Mouse (Mus musculus): Measurements from ENCODE around the gene Olfml2a. TPM values are rescaled to one million over a fixed set of nuclear protein-coding genes. Genes with fewer than 3 reads are reported as not detected.

Olfml2a gene
- polyA plus RNA-seq, 1 experiment from 2014 or later: 6.7 TPM

GRCm38 (mm10) chr2:38992452-38992851 is 60.7 kb downstream of the Olfml2a start:
- Histone ChIP-seq H3K27me3 (no peaks in the 10 kb centered on the region), H3K9ac (peak overlapping the region; percentile 4; the same call in 1 of the 2 replicates), H3K9me3 (no peaks in the 10 kb centered on the region), H3K4me3 (no peak overlapping the region), H3K27ac (no peak overlapping the region), H3K4me2 (replicated peaks) (no peak overlapping the region), H3K36me3 (no peaks in the 10 kb centered on the region), H3K4me1 (peaks cover 7% of the 10 kb centered on the region)
- WGBS: 48% methylated on average over 4 of the region's 4 CpGs
- no peak for ATAC-seq (ENCODE audit: low FRiP score, low read depth)

- H3K36me3 ChIP-seq: peaks cover 34% of the 10 kb centered on the region
- H3K9me3 ChIP-seq: no peaks in the 10 kb centered on the region
- peak within 1 kb of the TSS; percentile 46 for H3K4me3 ChIP-seq
- peaks cover 8% of the 10 kb centered on the region for H3K4me1 ChIP-seq
- H3K9ac ChIP-seq: peak within 1 kb of the TSS; percentile 65
- H3K27ac ChIP-seq: no peak within 1 kb of the TSS; the same call in 1 of the 2 replicates
- H3K27me3 ChIP-seq: no peaks in the 10 kb centered on the region
- peak; percentile 93 for ATAC-seq (ENCODE audit: low FRiP score, low read depth)
- WGBS: 15% methylated on average over 33 of the region's 33 CpGs
- H3K4me2 ChIP-seq (replicated peaks): peak within 1 kb of the TSS; percentile 64
Measured at GRCm38 (mm10) chr2:38997386-38998374, 65.9 kb downstream of the Olfml2a start, which contains the start of gene Wdr38. TSS of gene Wdr38 (plus strand) at chr2:38997476.

GRCm38 (mm10) chr2:38999381-38999780 is 67.6 kb downstream of the Olfml2a start:
- no peaks in the 10 kb centered on the region for H3K27me3 ChIP-seq
- H3K4me3 ChIP-seq: no peak overlapping the region
- no peaks in the 10 kb centered on the region for H3K9me3 ChIP-seq
- no peak overlapping the region for H3K9ac ChIP-seq
- 57% methylated on average over 4 of the region's 4 CpGs for WGBS
- H3K4me1 ChIP-seq: peaks cover 25% of the 10 kb centered on the region
- no peak overlapping the region for H3K4me2 ChIP-seq (replicated peaks)
- no peak for ATAC-seq (ENCODE audit: low FRiP score, low read depth)
- H3K27ac ChIP-seq: no peak overlapping the region
- H3K36me3 ChIP-seq: peaks cover 47% of the 10 kb centered on the region

- H3K36me3 ChIP-seq: peaks cover 47% of the 10 kb centered on the region
- no peak overlapping the region for H3K4me3 ChIP-seq
- no peak for ATAC-seq (ENCODE audit: low FRiP score, low read depth)
- peaks cover 25% of the 10 kb centered on the region for H3K4me1 ChIP-seq
- H3K4me2 ChIP-seq (replicated peaks): no peak overlapping the region
- no peaks in the 10 kb centered on the region for H3K27me3 ChIP-seq
- no peak overlapping the region for H3K27ac ChIP-seq
- WGBS: 67% methylated on average over 8 of the region's 8 CpGs
- H3K9me3 ChIP-seq: no peaks in the 10 kb centered on the region
- no peak overlapping the region for H3K9ac ChIP-seq
Measured at GRCm38 (mm10) chr2:38999910-39000586, 68.3 kb downstream of the Olfml2a start.

GRCm38 (mm10) chr2:39000587-39000919 is 68.8 kb downstream of the Olfml2a start:
- H3K36me3 ChIP-seq: peaks cover 47% of the 10 kb centered on the region
- WGBS: 86% methylated on average over 4 of the region's 4 CpGs

GRCm38 (mm10) chr2:39001866-39002265 is 70.1 kb downstream of the Olfml2a start:
- H3K4me1 ChIP-seq: peaks cover 35% of the 10 kb centered on the region
- WGBS: 79% methylated on average over 3 of the region's 3 CpGs
- ATAC-seq (ENCODE audit: low FRiP score, low read depth): no peak
- H3K27ac ChIP-seq: no peak overlapping the region
- H3K36me3 ChIP-seq: peaks cover 47% of the 10 kb centered on the region
- H3K4me2 ChIP-seq (replicated peaks): no peak overlapping the region
- no peaks in the 10 kb centered on the region for H3K27me3 ChIP-seq
- no peak overlapping the region for H3K9ac ChIP-seq
- no peak overlapping the region for H3K4me3 ChIP-seq
- H3K9me3 ChIP-seq: no peaks in the 10 kb centered on the region

More at GRCm38 (mm10) chr2:39000587-39000919, 68.8 kb downstream of the Olfml2a start:
- H3K4me2 ChIP-seq (replicated peaks): no peak overlapping the region
- H3K9me3 ChIP-seq: no peaks in the 10 kb centered on the region
- peaks cover 25% of the 10 kb centered on the region for H3K4me1 ChIP-seq
- H3K9ac ChIP-seq: no peak overlapping the region
- no peak for ATAC-seq (ENCODE audit: low FRiP score, low read depth)
- no peak overlapping the region for H3K4me3 ChIP-seq
- H3K27ac ChIP-seq: no peak overlapping the region
- H3K27me3 ChIP-seq: no peaks in the 10 kb centered on the region

- Histone ChIP-seq H3K27ac (no peak overlapping the region), H3K4me1 (peaks cover 34% of the 10 kb centered on the region), H3K4me3 (peak overlapping the region; percentile 79), H3K36me3 (peaks cover 47% of the 10 kb centered on the region), H3K4me2 (replicated peaks) (peak overlapping the region; percentile 98), H3K27me3 (no peaks in the 10 kb centered on the region), H3K9ac (peak overlapping the region; percentile 50), H3K9me3 (no peaks in the 10 kb centered on the region)
- ATAC-seq (ENCODE audit: low FRiP score, low read depth): no peak
- WGBS: 57% methylated on average over 8 of the region's 8 CpGs
Measured at GRCm38 (mm10) chr2:39003106-39003505, 71.3 kb downstream of the Olfml2a start.

- H3K27ac ChIP-seq: no peak overlapping the region
- H3K4me1 ChIP-seq: peaks cover 34% of the 10 kb centered on the region
- ATAC-seq (ENCODE audit: low FRiP score, low read depth): no peak
- H3K36me3 ChIP-seq: peaks cover 47% of the 10 kb centered on the region
- H3K27me3 ChIP-seq: no peaks in the 10 kb centered on the region
- H3K4me3 ChIP-seq: peak overlapping the region; percentile 79
- 75% methylated on average over 5 of the region's 5 CpGs for WGBS
- peak overlapping the region; percentile 98 for H3K4me2 ChIP-seq (replicated peaks)
- peak overlapping the region; percentile 95 for H3K9ac ChIP-seq
- no peaks in the 10 kb centered on the region for H3K9me3 ChIP-seq
Measured at GRCm38 (mm10) chr2:39003512-39003911, 71.7 kb downstream of the Olfml2a start.

- Histone ChIP-seq H3K4me2 (replicated peaks) (peak overlapping the region; percentile 98), H3K9ac (peak overlapping the region; percentile 95), H3K27me3 (no peaks in the 10 kb centered on the region), H3K4me3 (peak overlapping the region; percentile 79), H3K36me3 (peaks cover 46% of the 10 kb centered on the region), H3K9me3 (no peaks in the 10 kb centered on the region), H3K4me1 (peaks cover 42% of the 10 kb centered on the region), H3K27ac (peak overlapping the region; percentile 88; the same call in 1 of the 2 replicates)
- no peak for ATAC-seq (ENCODE audit: low FRiP score, low read depth)
- WGBS: 2% methylated on average over 11 of the region's 11 CpGs
Measured at GRCm38 (mm10) chr2:39004372-39004771, 72.6 kb downstream of the Olfml2a start.

GRCm38 (mm10) chr2:39004880-39005435 is 73.2 kb downstream of the Olfml2a start, which contains the start of gene Arpc5l:
TSS of gene Arpc5l (plus strand) at chr2:39005348.
- Histone ChIP-seq H3K27ac (peak within 1 kb of the TSS; percentile 88), H3K9me3 (no peaks in the 10 kb centered on the region), H3K4me2 (replicated peaks) (peak within 1 kb of the TSS; percentile 98), H3K27me3 (no peaks in the 10 kb centered on the region), H3K4me3 (peak within 1 kb of the TSS; percentile 79), H3K4me1 (peaks cover 47% of the 10 kb centered on the region), H3K9ac (peak within 1 kb of the TSS; percentile 95), H3K36me3 (peaks cover 40% of the 10 kb centered on the region)
- ATAC-seq (ENCODE audit: low FRiP score, low read depth): peak; percentile 85
- under 1% methylated on average over 58 of the region's 58 CpGs for WGBS

- Histone ChIP-seq H3K4me1 (peaks cover 47% of the 10 kb centered on the region), H3K9ac (peak within 1 kb of the TSS; percentile 95), H3K27ac (peak within 1 kb of the TSS; percentile 88), H3K4me3 (peak within 1 kb of the TSS; percentile 79), H3K4me2 (replicated peaks) (peak within 1 kb of the TSS; percentile 98), H3K9me3 (no peaks in the 10 kb centered on the region), H3K27me3 (no peaks in the 10 kb centered on the region), H3K36me3 (peaks cover 33% of the 10 kb centered on the region)
- ATAC-seq (ENCODE audit: low FRiP score, low read depth): 0 out of 2 replicates have a peak, but pooled peaks have one; percentile 1
- WGBS: 13% methylated on average over 15 of the region's 15 CpGs
Measured at GRCm38 (mm10) chr2:39005574-39006079, 73.8 kb downstream of the Olfml2a start, which contains the start of gene Rpl35. TSS of gene Rpl35 (minus strand) at chr2:39005624.

Measured in limb, embryonic 13.5 days (tissue).